Mouse (Mus musculus) 3T3-L1 (cell line): ENCODE data around the gene Abca15.
"Not testable (repeated sequence)": the region's sequence is repeated elsewhere in the genome, so short reads cannot be mapped to it uniquely, and the experiment has no call there.

Source experiments
- DNase-seq: peaks from one replicate; pipeline ENCODE4 v3.0.0-alpha.2; 2015; ENCODE audit warnings: low read depth, low spot score

The Abca15 gene

GRCm38 (mm10) chr7:120328087-120328793 lies at the start of gene Abca15:
Gene Abca15, plus strand, starts transcription at chr7:120328670.
- DNase-seq = no peak

GRCm38 (mm10) chr7:120285286-120285685 lies 43.2 kb upstream of the Abca15 start:
- DNase-seq = no peak

- DNase-seq = no peak
Measured at GRCm38 (mm10) chr7:120316086-120316485, 12.4 kb upstream of the Abca15 start.

GRCm38 (mm10) chr7:120322963-120323362 lies 5.5 kb upstream of the Abca15 start:
- no peak for DNase-seq

DNA sequence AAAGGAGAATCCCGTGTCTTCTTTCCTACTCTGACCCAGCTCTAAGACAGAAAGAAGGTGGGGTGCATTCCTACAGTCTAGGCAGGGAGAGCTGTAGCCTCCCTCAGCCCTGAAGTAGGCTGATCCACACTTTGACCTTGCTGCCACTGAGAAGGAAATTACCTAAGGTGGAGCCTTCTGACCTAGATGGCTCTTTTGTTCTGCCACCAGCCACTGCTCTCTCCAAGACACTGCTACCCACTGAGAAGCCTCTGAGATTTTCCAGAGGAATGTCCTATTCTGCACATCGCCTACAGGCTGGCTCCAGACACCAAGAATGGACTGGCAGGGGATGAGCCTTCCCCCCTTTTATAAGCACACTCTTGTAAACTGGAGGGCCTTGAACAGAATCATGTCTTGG lies 2.6 kb upstream of the Abca15 start:
- DNase-seq = not testable (repeated sequence)

- DNase-seq = peak; percentile 1
Measured at GRCm38 (mm10) chr7:120327220-120328073, 1.0 kb upstream of the Abca15 start.

GRCm38 (mm10) chr7:120361159-120361558 lies 32.7 kb downstream of the Abca15 start:
- DNase-seq = peak; percentile 2

DNA sequence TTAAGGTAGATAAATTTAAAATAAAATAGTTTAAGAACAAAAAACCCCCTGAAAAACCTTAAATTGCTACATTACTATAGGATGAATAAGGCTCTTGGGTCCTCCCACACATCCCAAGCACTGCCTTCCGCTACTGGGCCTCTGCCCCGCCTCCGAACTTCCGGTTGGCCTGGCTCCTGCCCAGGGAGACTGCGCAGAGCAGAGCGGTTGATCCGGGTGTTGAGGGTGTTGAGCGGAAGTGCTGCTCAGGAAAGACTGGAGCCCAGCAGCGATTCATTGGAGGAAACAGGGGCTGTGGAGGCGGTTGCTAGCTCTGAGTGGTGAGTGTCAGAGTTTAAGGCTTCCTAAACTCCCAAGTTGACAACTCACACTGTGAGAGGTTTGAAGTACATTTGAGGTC lies 81.0 kb downstream of the Abca15 start, which contains the start of gene Abca16:
Gene Abca16, plus strand, starts transcription at position 201 of the 400 bp plus-strand sequence.
- DNase-seq = no peak

DNA sequence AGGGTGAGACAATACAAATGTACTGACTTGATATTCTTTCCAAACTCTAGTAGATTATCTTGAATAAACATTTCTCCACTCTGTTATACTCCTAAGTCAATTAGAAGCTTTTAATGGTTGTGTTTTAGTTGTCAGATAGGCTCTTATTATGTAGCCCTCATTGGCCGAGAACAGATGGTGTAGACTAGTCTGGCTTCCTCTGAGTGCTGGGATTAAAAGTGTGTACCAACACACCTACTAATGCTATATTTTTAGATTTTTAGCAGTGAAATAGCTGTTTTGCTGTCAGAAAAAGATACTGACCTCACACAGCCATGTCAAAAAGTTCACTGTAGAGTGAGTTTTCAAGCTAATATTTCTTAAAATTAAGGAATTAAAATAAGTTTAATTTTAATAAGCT lies 83.9 kb downstream of the Abca15 start:
- no peak for DNase-seq

DNA sequence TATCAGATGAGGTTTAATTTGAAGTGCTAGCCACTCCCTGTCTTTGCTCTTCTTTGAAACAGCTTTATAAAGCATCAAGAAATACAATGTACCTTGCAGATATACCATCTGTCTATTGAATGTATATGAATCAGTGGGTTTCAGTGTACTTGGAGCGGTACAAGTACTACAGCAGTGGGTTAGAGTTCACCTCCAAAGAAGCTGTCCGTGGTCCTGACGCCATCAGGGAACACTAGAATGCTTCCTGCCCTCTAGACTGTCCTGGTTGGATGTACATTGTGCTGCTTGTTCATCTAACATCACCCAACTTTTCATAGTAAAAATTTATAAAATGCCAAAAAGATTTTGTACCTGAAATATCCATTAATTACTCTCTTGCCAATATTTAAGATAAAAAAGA lies 98.2 kb downstream of the Abca15 start:
- DNase-seq = peak; percentile 15

- no peak for DNase-seq
Measured at GRCm38 (mm10) chr7:120431464-120431863, 103.0 kb downstream of the Abca15 start.
